Mouse (Mus musculus): ENCODE data around the gene Ifnar2.

Gene Ifnar2

GRCm38 (mm10) chr16:91394826-91395410 lies 22.3 kb downstream of the Ifnar2 start:
- Histone ChIP-seq H3K36me3 (ENCODE audit: control insufficient read depth, insufficient read depth, low read length, poor library complexity, severe bottlenecking) (peaks cover 14% of the 10 kb centered on the region), H3K27me3 (ENCODE audit: control insufficient read depth, insufficient read depth, low read length, poor library complexity, severe bottlenecking) (no peaks in the 10 kb centered on the region)
- no peak for DNase-seq (ENCODE audit: low read depth, low spot score)

GRCm38 (mm10) chr16:91395633-91396392 lies 23.2 kb downstream of the Ifnar2 start:
- H3K27me3 ChIP-seq (ENCODE audit: control insufficient read depth, insufficient read depth, low read length, poor library complexity, severe bottlenecking): no peaks in the 10 kb centered on the region
- peaks cover 14% of the 10 kb centered on the region for H3K36me3 ChIP-seq (ENCODE audit: control insufficient read depth, insufficient read depth, low read length, poor library complexity, severe bottlenecking)
- no peak for DNase-seq (ENCODE audit: low read depth, low spot score)

- peaks cover 14% of the 10 kb centered on the region for H3K36me3 ChIP-seq (ENCODE audit: control insufficient read depth, insufficient read depth, low read length, poor library complexity, severe bottlenecking)
- DNase-seq (ENCODE audit: low read depth, low spot score): no peak
- H3K27me3 ChIP-seq (ENCODE audit: control insufficient read depth, insufficient read depth, low read length, poor library complexity, severe bottlenecking): no peaks in the 10 kb centered on the region
These were observed 24.4 kb downstream of the Ifnar2 start for GRCm38 (mm10) chr16:91396844-91397537.

- no peaks in the 10 kb centered on the region for H3K27me3 ChIP-seq (ENCODE audit: control insufficient read depth, insufficient read depth, low read length, poor library complexity, severe bottlenecking)
- peaks cover 12% of the 10 kb centered on the region for H3K36me3 ChIP-seq (ENCODE audit: control insufficient read depth, insufficient read depth, low read length, poor library complexity, severe bottlenecking)
- DNase-seq (ENCODE audit: low read depth, low spot score): peak; percentile 56
These were observed 25.4 kb downstream of the Ifnar2 start for GRCm38 (mm10) chr16:91398030-91398429.

GRCm38 (mm10) chr16:91398944-91399343 lies 26.4 kb downstream of the Ifnar2 start:
- peak; percentile 62 for DNase-seq (ENCODE audit: low read depth, low spot score)
- Histone ChIP-seq H3K36me3 (ENCODE audit: control insufficient read depth, insufficient read depth, low read length, poor library complexity, severe bottlenecking) (peaks cover 9% of the 10 kb centered on the region), H3K27me3 (ENCODE audit: control insufficient read depth, insufficient read depth, low read length, poor library complexity, severe bottlenecking) (no peaks in the 10 kb centered on the region)

GRCm38 (mm10) chr16:91401569-91402165 lies 29.1 kb downstream of the Ifnar2 start:
- no peaks in the 10 kb centered on the region for H3K27me3 ChIP-seq (ENCODE audit: control insufficient read depth, insufficient read depth, low read length, poor library complexity, severe bottlenecking)
- DNase-seq (ENCODE audit: low read depth, low spot score): no peak
- peaks cover 4% of the 10 kb centered on the region; the same call in 1 of the 2 replicates for H3K36me3 ChIP-seq (ENCODE audit: control insufficient read depth, insufficient read depth, low read length, poor library complexity, severe bottlenecking)

- peaks cover 5% of the 10 kb centered on the region; the same call in 1 of the 2 replicates for H3K36me3 ChIP-seq (ENCODE audit: control insufficient read depth, insufficient read depth, low read length, poor library complexity, severe bottlenecking)
- no peak for DNase-seq (ENCODE audit: low read depth, low spot score)
- H3K27me3 ChIP-seq (ENCODE audit: control insufficient read depth, insufficient read depth, low read length, poor library complexity, severe bottlenecking): no peaks in the 10 kb centered on the region
These were observed 31.2 kb downstream of the Ifnar2 start for GRCm38 (mm10) chr16:91403784-91404183.

GRCm38 (mm10) chr16:91404187-91404586 lies 31.6 kb downstream of the Ifnar2 start:
- H3K27me3 ChIP-seq (ENCODE audit: control insufficient read depth, insufficient read depth, low read length, poor library complexity, severe bottlenecking): no peaks in the 10 kb centered on the region
- DNase-seq (ENCODE audit: low read depth, low spot score): no peak
- peaks cover 5% of the 10 kb centered on the region; the same call in 1 of the 2 replicates for H3K36me3 ChIP-seq (ENCODE audit: control insufficient read depth, insufficient read depth, low read length, poor library complexity, severe bottlenecking)

- Histone ChIP-seq H3K27me3 (ENCODE audit: control insufficient read depth, insufficient read depth, low read length, poor library complexity, severe bottlenecking) (no peaks in the 10 kb centered on the region), H3K36me3 (ENCODE audit: control insufficient read depth, insufficient read depth, low read length, poor library complexity, severe bottlenecking) (peaks cover 4% of the 10 kb centered on the region; the same call in 1 of the 2 replicates)
- no peak for DNase-seq (ENCODE audit: low read depth, low spot score)
These were observed 32.4 kb downstream of the Ifnar2 start for GRCm38 (mm10) chr16:91404828-91405577.

- no peaks in the 10 kb centered on the region for H3K27me3 ChIP-seq (ENCODE audit: control insufficient read depth, insufficient read depth, low read length, poor library complexity, severe bottlenecking)
- DNase-seq (ENCODE audit: low read depth, low spot score): peak; percentile 91
- peaks cover 5% of the 10 kb centered on the region; the same call in 1 of the 2 replicates for H3K36me3 ChIP-seq (ENCODE audit: control insufficient read depth, insufficient read depth, low read length, poor library complexity, severe bottlenecking)
These were observed 33.3 kb downstream of the Ifnar2 start, which contains the start of gene Il10rb for GRCm38 (mm10) chr16:91405640-91406584. Gene Il10rb (plus strand): TSS chr16:91406164.

GRCm38 (mm10) chr16:91406585-91407220 lies 34.1 kb downstream of the Ifnar2 start:
- Histone ChIP-seq H3K27me3 (ENCODE audit: control insufficient read depth, insufficient read depth, low read length, poor library complexity, severe bottlenecking) (no peaks in the 10 kb centered on the region), H3K36me3 (ENCODE audit: control insufficient read depth, insufficient read depth, low read length, poor library complexity, severe bottlenecking) (peaks cover 5% of the 10 kb centered on the region; the same call in 1 of the 2 replicates)
- DNase-seq (ENCODE audit: low read depth, low spot score): peak; percentile 70

- H3K27me3 ChIP-seq (ENCODE audit: control insufficient read depth, insufficient read depth, low read length, poor library complexity, severe bottlenecking): no peaks in the 10 kb centered on the region
- DNase-seq (ENCODE audit: low read depth, low spot score): peak; percentile 42
- peaks cover 11% of the 10 kb centered on the region for H3K36me3 ChIP-seq (ENCODE audit: control insufficient read depth, insufficient read depth, low read length, poor library complexity, severe bottlenecking)
These were observed 40.7 kb downstream of the Ifnar2 start for GRCm38 (mm10) chr16:91413102-91413844.
